Comparison of ENCODE assay signal across 20 mouse cellular contexts in genomic region chr5:122560654-122561053, GRCm38 (mm10). TPM values are rescaled to one million over a fixed set of nuclear protein-coding genes. Genes with fewer than 3 reads are reported as not detected.
DNase-seq lines count a peak whose midpoint lies in the region; ATAC-seq and TF ChIP-seq lines count a peak whose summit lies in the region.
"Had no signal": no experiment of that assay in that cellular context is flagged by ENCODE, and none has a peak within 500 bp of the region (broad histone marks: within the 10 kb centered on the region; RNA-seq: fewer than 3 reads in every experiment).

No protein-coding gene starts in this region.

- 0 out of 2 replicates have a peak, but pooled peaks have one; percentile 28 for ATAC-seq in intestine, embryonic 16.5 days
- ATAC-seq in intestine, postnatal 0 days: no peak
- ATAC-seq in heart, postnatal 0 days (ENCODE audit: insufficient read depth, low read depth): peak; percentile 84
- ATAC-seq in stomach, embryonic 15.5 days (ENCODE audit: insufficient read depth, low FRiP score, low read depth): peak; percentile 31; the same call in 1 of the 2 replicates
- ATAC-seq: inflammation-experienced regulatory T-cells, adult 6 months had no signal

- no peaks in the 10 kb centered on the region for H3K27me3 ChIP-seq in intestine, embryonic 16.5 days (replicated peaks; ENCODE audit: control insufficient read depth, insufficient read depth, low read length)
- H3K27me3 ChIP-seq in intestine, postnatal 0 days (replicated peaks; ENCODE audit: control insufficient read depth, insufficient read depth, low read length): no peaks in the 10 kb centered on the region
- H3K27me3 ChIP-seq in heart, embryonic 10.5 days (ENCODE audit: insufficient read depth, poor library complexity, severe bottlenecking): no peaks in the 10 kb centered on the region
- no peaks in the 10 kb centered on the region for H3K27me3 ChIP-seq in heart, postnatal 0 days (ENCODE audit: control insufficient read depth, insufficient read depth, low read length)
- H3K27me3 ChIP-seq in stomach, embryonic 15.5 days (replicated peaks): no peaks in the 10 kb centered on the region
- H3K27me3 ChIP-seq: forebrain, embryonic 12.5 days; hindbrain, embryonic 13.5 days; neural tube, embryonic 13.5 days had no signal

- no peak for DNase-seq in heart, embryonic 10.5 days (ENCODE audit: low spot score)
- peak; percentile 87 for DNase-seq in heart, postnatal 0 days (ENCODE audit: low spot score)
- no peak for DNase-seq in urinary bladder, postnatal 4 days (ENCODE audit: low spot score in 2 of 2)
- DNase-seq in embryo, embryonic 10.5 days (ENCODE audit: low spot score): no peak
- DNase-seq: cerebellum, adult 2 months; cerebellum, postnatal 36 days; gastrocnemius, postnatal 10 days; kidney, adult 9 months; kidney, postnatal 4 days; right cerebral cortex, adult 18-20 months; thymus, postnatal 4 days had no signal

- no peak overlapping the region for H3K27ac ChIP-seq in intestine, embryonic 16.5 days (ENCODE audit: low read length)
- H3K27ac ChIP-seq in intestine, postnatal 0 days (ENCODE audit: low read depth, low read length): no peak overlapping the region
- peak overlapping the region; percentile 69 for H3K27ac ChIP-seq in heart, embryonic 10.5 days
- H3K27ac ChIP-seq in heart, postnatal 0 days (ENCODE audit: low read depth): peak overlapping the region; percentile 90
- H3K27ac ChIP-seq in stomach, embryonic 15.5 days: no peak overlapping the region
- H3K27ac ChIP-seq: forebrain, embryonic 12.5 days; hindbrain, embryonic 13.5 days; midbrain, embryonic 10.5 days; neural tube, embryonic 13.5 days had no signal

- H3K9ac ChIP-seq in intestine, embryonic 16.5 days (ENCODE audit: low read depth, low read length): no peak overlapping the region
- H3K9ac ChIP-seq in intestine, postnatal 0 days (ENCODE audit: low read depth, low read length): no peak overlapping the region
- no peak overlapping the region for H3K9ac ChIP-seq in heart, postnatal 0 days (replicated peaks; ENCODE audit: low read depth, low read length)
- no peak overlapping the region for H3K9ac ChIP-seq in stomach, embryonic 15.5 days
- H3K9ac ChIP-seq: forebrain, embryonic 12.5 days; hindbrain, embryonic 13.5 days; neural tube, embryonic 13.5 days had no signal

- H3K4me2 ChIP-seq in intestine, embryonic 16.5 days (ENCODE audit: low read depth, low read length): no peak overlapping the region
- H3K4me2 ChIP-seq in intestine, postnatal 0 days (replicated peaks; ENCODE audit: low read depth): no peak overlapping the region
- peak overlapping the region; percentile 37 for H3K4me2 ChIP-seq in heart, postnatal 0 days (ENCODE audit: low read depth, low read length)
- H3K4me2 ChIP-seq in stomach, embryonic 15.5 days: no peak overlapping the region
- H3K4me2 ChIP-seq: forebrain, embryonic 12.5 days; hindbrain, embryonic 13.5 days; liver, embryonic 11.5 days; neural tube, embryonic 13.5 days had no signal

- no peaks in the 10 kb centered on the region for H3K4me1 ChIP-seq in intestine, embryonic 16.5 days (ENCODE audit: control insufficient read depth, insufficient read depth, low read length)
- H3K4me1 ChIP-seq in intestine, postnatal 0 days (replicated peaks; ENCODE audit: control insufficient read depth, insufficient read depth, low read length): no peaks in the 10 kb centered on the region
- peaks cover 28% of the 10 kb centered on the region for H3K4me1 ChIP-seq in heart, embryonic 10.5 days
- H3K4me1 ChIP-seq in heart, postnatal 0 days (ENCODE audit: control insufficient read depth, insufficient read depth): peaks cover 21% of the 10 kb centered on the region
- H3K4me1 ChIP-seq in stomach, embryonic 15.5 days: 0 out of 2 replicates have a peak, but pooled peaks cover 2% of the 10 kb centered on the region
- H3K4me1 ChIP-seq: forebrain, embryonic 12.5 days; hindbrain, embryonic 13.5 days; midbrain, embryonic 10.5 days; neural tube, embryonic 13.5 days had no signal

- no peaks in the 10 kb centered on the region for H3K9me3 ChIP-seq in intestine, embryonic 16.5 days (ENCODE audit: control insufficient read depth, low read length)
- no peaks in the 10 kb centered on the region for H3K9me3 ChIP-seq in intestine, postnatal 0 days (ENCODE audit: control insufficient read depth)
- no peaks in the 10 kb centered on the region for H3K9me3 ChIP-seq in heart, embryonic 10.5 days
- H3K9me3 ChIP-seq in heart, postnatal 0 days (replicated peaks; ENCODE audit: control insufficient read depth, low read length): no peaks in the 10 kb centered on the region
- no peaks in the 10 kb centered on the region for H3K9me3 ChIP-seq in stomach, embryonic 15.5 days
- H3K9me3 ChIP-seq: forebrain, embryonic 12.5 days; hindbrain, embryonic 13.5 days; midbrain, embryonic 10.5 days; neural tube, embryonic 13.5 days had no signal

- no peak for TF ChIP-seq CTCF in intestine, postnatal 0 days (IDR thresholded peaks at IDR 0.05; ENCODE audit: low read depth)
- no peak for TF ChIP-seq CTCF in heart, postnatal 0 days (IDR thresholded peaks at IDR 0.05; ENCODE audit: low read depth)

- TF ChIP-seq EP300 in heart, postnatal 0 days (IDR thresholded peaks at IDR 0.05; ENCODE audit: low read depth): no peak

- H3K36me3 ChIP-seq in intestine, embryonic 16.5 days (ENCODE audit: control insufficient read depth, insufficient read depth, low read length): peaks cover 3% of the 10 kb centered on the region
- H3K36me3 ChIP-seq in intestine, postnatal 0 days (ENCODE audit: control insufficient read depth, insufficient read depth): no peaks in the 10 kb centered on the region
- peaks cover 50% of the 10 kb centered on the region for H3K36me3 ChIP-seq in heart, embryonic 10.5 days
- peaks cover 27% of the 10 kb centered on the region for H3K36me3 ChIP-seq in heart, postnatal 0 days (replicated peaks; ENCODE audit: control insufficient read depth, insufficient read depth, low read length)
- H3K36me3 ChIP-seq in stomach, embryonic 15.5 days: peaks cover 19% of the 10 kb centered on the region

- WGBS in intestine, embryonic 16.5 days: 45% methylated on average over 8 of the region's 8 CpGs
- WGBS in intestine, postnatal 0 days: 36% methylated on average over 8 of the region's 8 CpGs
- WGBS in heart, embryonic 10.5 days: 45% methylated on average over 8 of the region's 8 CpGs
- 13% methylated on average over 8 of the region's 8 CpGs for WGBS in heart, postnatal 0 days
- WGBS in stomach, embryonic 15.5 days: 43% methylated on average over 8 of the region's 8 CpGs

- H3K4me3 ChIP-seq in intestine, embryonic 16.5 days (ENCODE audit: low read length): no peak overlapping the region
- H3K4me3 ChIP-seq in intestine, postnatal 0 days (ENCODE audit: low read depth, low read length): no peak overlapping the region
- H3K4me3 ChIP-seq in heart, embryonic 10.5 days: no peak overlapping the region
- no peak overlapping the region for H3K4me3 ChIP-seq in heart, postnatal 0 days (ENCODE audit: low read depth, low read length)
- H3K4me3 ChIP-seq in stomach, embryonic 15.5 days (replicated peaks): no peak overlapping the region
- H3K4me3 ChIP-seq: forebrain, embryonic 12.5 days; hindbrain, embryonic 13.5 days; midbrain, embryonic 10.5 days; neural tube, embryonic 13.5 days had no signal

RNA-seq across cellular contexts. Expression of gene Ift81, which starts 53.7 kb away (rescaled TPM):
- polyA plus RNA-seq in intestine, embryonic 16.5 days (2015; fragmentation: Nextera tagmentation; extraction: Ambion mirVana): 18.3 and 24.2 TPM in 2 replicates
- 10.2 and 11.7 TPM in 2 replicates for polyA plus RNA-seq in intestine, postnatal 0 days (2015; fragmentation: Nextera tagmentation; extraction: Ambion mirVana)
- polyA plus RNA-seq in heart, embryonic 10.5 days (2016; fragmentation: Nextera tagmentation; extraction: Ambion mirVana): 25.2 and 35.2 TPM in 2 replicates
- total RNA-seq in heart, postnatal 0 days (2014; rRNA removed; ENCODE audit: low replicate concordance): 36.3 and 43.8 TPM in 2 replicates
- 50.3 and 51.6 TPM in 2 replicates for polyA plus RNA-seq in heart, postnatal 0 days (2015; fragmentation: Nextera tagmentation; extraction: Ambion mirVana)
- polyA plus RNA-seq in stomach, embryonic 15.5 days (2015; fragmentation: Nextera tagmentation; extraction: Ambion mirVana): 36.2 and 37.2 TPM in 2 replicates

RNA-seq across cellular contexts. Expression of gene Atp2a2, which starts 58.6 kb away (rescaled TPM):
- polyA plus RNA-seq in intestine, embryonic 16.5 days (2015; fragmentation: Nextera tagmentation; extraction: Ambion mirVana): 20.4 and 27.2 TPM in 2 replicates
- 26.1 and 27.3 TPM in 2 replicates for polyA plus RNA-seq in intestine, postnatal 0 days (2015; fragmentation: Nextera tagmentation; extraction: Ambion mirVana)
- 205 and 235 TPM in 2 replicates for polyA plus RNA-seq in heart, embryonic 10.5 days (2016; fragmentation: Nextera tagmentation; extraction: Ambion mirVana)
- 2,277 and 2,295 TPM in 2 replicates for total RNA-seq in heart, postnatal 0 days (2014; rRNA removed; ENCODE audit: low replicate concordance)
- 706 and 785 TPM in 2 replicates for polyA plus RNA-seq in heart, postnatal 0 days (2015; fragmentation: Nextera tagmentation; extraction: Ambion mirVana)
- polyA plus RNA-seq in stomach, embryonic 15.5 days (2015; fragmentation: Nextera tagmentation; extraction: Ambion mirVana): 33.5 and 35.7 TPM in 2 replicates

Comparison
In these comparisons a context has a peak if more than half of its experiments do, and no peak if none do; other contexts are left out.
1. H3K27ac ChIP-seq: peak in heart, embryonic 10.5 days (single experiment) and heart, postnatal 0 days (single experiment); none in intestine, embryonic 16.5 days (single experiment), intestine, postnatal 0 days (single experiment) and stomach, embryonic 15.5 days (single experiment).